Mouse (Mus musculus) embryonic facial prominence, embryonic 10.5 days (tissue): Measurements from ENCODE around the gene Tgfb1i1. TPM values are rescaled to one million over a fixed set of nuclear protein-coding genes. Genes with fewer than 3 reads are reported as not detected.

ENCODE experiments used
- DNase-seq: peaks from one replicate; pipeline ENCODE4 v3.0.0-alpha.2; 2017; ENCODE audit warnings: low spot score
- H3K27ac ChIP-seq: fragments of 300-500 bp; sonication (generic); replicated peaks from 2 replicates; pipeline ENCODE4 v1.5.1; 2016; ENCODE audit warnings: mild to moderate bottlenecking
- H3K27me3 ChIP-seq: fragments of 300-500 bp; sonication (generic); replicated peaks from 2 replicates; pipeline ENCODE4 v1.6.1; 2016; ENCODE audit warnings: low read depth, mild to moderate bottlenecking; ENCODE audit not compliant: poor library complexity, severe bottlenecking
- H3K36me3 ChIP-seq: fragments of 300-500 bp; sonication (generic); replicated peaks from 2 replicates; pipeline ENCODE4 v1.6.1; 2016; ENCODE audit warnings: mild to moderate bottlenecking, moderate library complexity
- H3K4me1 ChIP-seq: fragments of 300-500 bp; sonication (generic); 2 replicates; pipeline ENCODE4 v1.6.1; 2016
- H3K4me3 ChIP-seq: fragments of 300-500 bp; sonication (generic); 2 replicates; pipeline ENCODE4 v1.5.1; 2016; ENCODE audit warnings: mild to moderate bottlenecking, moderate library complexity
- H3K9me3 ChIP-seq: fragments of 300-500 bp; sonication (generic); 2 replicates; pipeline ENCODE4 v1.6.1; 2016; ENCODE audit warnings: mild to moderate bottlenecking
- WGBS: fragments of 180-500 bp; shearing (Covaris S2); methylation state at CpG from one replicate; pipeline ENCODE4 v1.1.7; 2016; 5-methylcytosine and 5-hydroxymethylcytosine counted together
- polyA plus RNA-seq: library from polyadenylated mRNA; unstranded; fragments of >200 nt; fragmentation: Nextera tagmentation; extraction: Ambion mirVana; gene quantifications from 2 replicates; pipeline ENCODE4 v1.2.1, GENCODE M21; 2016

Gene Tgfb1i1
- polyA plus RNA-seq, 1 experiment from 2014 or later: 23.6 TPM

DNA sequence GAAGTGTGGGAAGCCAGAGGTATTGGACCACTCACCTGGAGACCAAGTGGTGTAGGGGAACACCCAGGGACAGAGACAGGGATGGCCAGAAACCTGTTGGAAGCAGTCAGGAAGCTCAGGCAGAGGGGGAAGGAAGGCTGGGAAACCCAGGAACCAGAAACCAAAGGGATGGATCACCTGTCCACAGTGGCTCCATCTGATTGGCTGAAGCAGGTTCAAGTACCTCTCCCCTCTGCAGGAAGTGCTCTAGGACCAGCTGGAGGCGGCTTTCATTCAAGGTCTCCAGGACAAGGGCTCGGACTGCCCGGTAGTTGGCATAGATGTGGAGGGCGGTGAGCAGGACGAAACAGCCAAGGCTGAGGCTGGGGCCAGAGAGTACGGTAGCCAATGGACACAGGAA, 29.4 kb downstream of the Tgfb1i1 start:
- WGBS: 96% methylated on average over 6 of the region's 6 CpGs
- Histone ChIP-seq H3K27ac (no peak overlapping the region), H3K4me3 (no peak overlapping the region), H3K36me3 (peaks cover 88% of the 10 kb centered on the region), H3K9me3 (no peaks in the 10 kb centered on the region), H3K27me3 (peaks cover 23% of the 10 kb centered on the region), H3K4me1 (peaks cover 5% of the 10 kb centered on the region; the same call in 1 of the 2 replicates)
- no peak for DNase-seq

GRCm38 (mm10) chr7:128279750-128280149, 33.1 kb downstream of the Tgfb1i1 start:
- Histone ChIP-seq H3K4me3 (no peak overlapping the region), H3K9me3 (no peaks in the 10 kb centered on the region), H3K4me1 (peaks cover 26% of the 10 kb centered on the region), H3K36me3 (peaks cover 59% of the 10 kb centered on the region), H3K27ac (no peak overlapping the region), H3K27me3 (peaks cover 23% of the 10 kb centered on the region)
- DNase-seq: no peak
- 94% methylated on average over 4 of the region's 4 CpGs for WGBS

GRCm38 (mm10) chr7:128281765-128282164, 35.2 kb downstream of the Tgfb1i1 start:
- Histone ChIP-seq H3K9me3 (no peaks in the 10 kb centered on the region), H3K4me3 (no peak overlapping the region), H3K27ac (no peak overlapping the region), H3K27me3 (peaks cover 35% of the 10 kb centered on the region), H3K4me1 (peaks cover 30% of the 10 kb centered on the region), H3K36me3 (peaks cover 52% of the 10 kb centered on the region)
- 90% methylated on average over 11 of the region's 11 CpGs for WGBS
- DNase-seq: no peak

GRCm38 (mm10) chr7:128282532-128283244, 36.1 kb downstream of the Tgfb1i1 start:
- H3K4me3 ChIP-seq: no peak overlapping the region
- H3K27me3 ChIP-seq: peaks cover 41% of the 10 kb centered on the region
- peaks cover 28% of the 10 kb centered on the region for H3K4me1 ChIP-seq
- H3K9me3 ChIP-seq: no peaks in the 10 kb centered on the region
- WGBS: 18% methylated on average over 7 of the region's 7 CpGs
- H3K36me3 ChIP-seq: peaks cover 55% of the 10 kb centered on the region
- DNase-seq: peak; percentile 40
- H3K27ac ChIP-seq: peak overlapping the region; percentile 59

DNA sequence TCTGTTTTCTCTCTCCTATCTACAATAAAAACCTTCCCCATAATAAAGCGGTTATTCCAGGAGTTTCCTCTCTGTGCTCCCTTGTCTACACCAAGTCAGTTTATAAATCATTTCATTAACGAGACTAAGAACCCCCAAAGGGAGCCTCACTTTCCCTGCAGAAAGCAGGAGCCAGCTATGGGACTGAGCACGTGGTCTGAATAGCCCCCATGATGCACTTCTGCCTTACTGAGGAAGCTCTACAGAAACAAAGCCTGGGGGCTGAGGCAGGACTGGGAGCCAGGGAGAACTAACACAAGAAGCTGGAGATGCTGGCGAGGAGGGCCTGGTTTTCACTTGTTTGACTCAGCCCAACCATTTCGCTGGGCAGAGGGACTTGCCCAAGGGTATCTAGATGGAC, 37.4 kb downstream of the Tgfb1i1 start:
- whole genome bisulfite sequencing: 65% methylated on average over 5 of the region's 5 CpGs
- Histone ChIP-seq H3K4me1 (peaks cover 32% of the 10 kb centered on the region), H3K4me3 (no peak overlapping the region), H3K36me3 (peaks cover 63% of the 10 kb centered on the region), H3K27ac (peak overlapping the region; percentile 59; the same call in 1 of the 2 replicates), H3K27me3 (peaks cover 36% of the 10 kb centered on the region), H3K9me3 (no peaks in the 10 kb centered on the region)
- no peak for DNase-seq

- Histone ChIP-seq H3K27ac (no peak overlapping the region), H3K9me3 (no peaks in the 10 kb centered on the region), H3K27me3 (peaks cover 28% of the 10 kb centered on the region), H3K4me3 (no peak overlapping the region), H3K36me3 (peaks cover 56% of the 10 kb centered on the region), H3K4me1 (peaks cover 42% of the 10 kb centered on the region)
- no peak for DNase-seq
- WGBS: 85% methylated on average over 8 of the region's 8 CpGs
Measured at GRCm38 (mm10) chr7:128285060-128285459, 38.4 kb downstream of the Tgfb1i1 start.

DNA sequence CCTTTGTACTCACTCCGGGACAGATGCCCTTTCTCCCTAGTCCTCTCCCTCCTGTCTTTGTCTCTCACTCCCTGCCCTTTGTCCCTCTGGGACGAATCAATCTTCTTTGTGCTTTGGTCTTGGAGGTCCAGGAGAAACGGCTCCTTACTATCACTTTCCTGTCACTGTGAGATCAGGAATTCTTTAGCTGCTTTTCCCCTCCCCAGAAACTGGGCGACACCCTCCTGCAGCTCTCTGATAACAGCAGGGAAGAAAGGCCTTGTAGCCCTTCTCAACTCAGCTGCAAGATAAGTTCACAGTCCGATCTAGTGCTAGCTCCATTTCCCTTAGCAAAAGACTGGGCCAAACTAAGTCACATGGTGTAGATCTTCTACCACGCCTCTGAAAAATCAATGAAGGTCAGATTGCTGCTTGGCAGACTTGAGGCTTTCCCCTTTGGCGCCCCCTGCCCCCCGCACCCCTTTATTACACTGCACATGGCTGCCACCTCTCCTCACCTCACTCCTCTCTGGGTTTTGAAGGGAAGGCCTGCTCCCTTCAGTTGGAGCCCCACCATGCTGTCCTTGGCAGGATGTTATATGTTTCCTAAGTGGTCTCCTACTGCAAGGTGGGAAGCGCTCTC, 42.4 kb downstream of the Tgfb1i1 start:
- peak; percentile 61 for DNase-seq
- no peaks in the 10 kb centered on the region for H3K9me3 ChIP-seq
- WGBS: 32% methylated on average over 9 of the region's 9 CpGs
- peaks cover 18% of the 10 kb centered on the region for H3K27me3 ChIP-seq
- H3K4me1 ChIP-seq: peaks cover 23% of the 10 kb centered on the region
- peaks cover 73% of the 10 kb centered on the region for H3K36me3 ChIP-seq
- H3K4me3 ChIP-seq: no peak overlapping the region
- peak overlapping the region; percentile 65 for H3K27ac ChIP-seq

GRCm38 (mm10) chr7:128294785-128295184, 48.2 kb downstream of the Tgfb1i1 start:
- WGBS: 95% methylated on average over 10 of the region's 10 CpGs
- Histone ChIP-seq H3K36me3 (peaks cover 42% of the 10 kb centered on the region), H3K4me3 (no peak overlapping the region), H3K27ac (no peak overlapping the region), H3K27me3 (no peaks in the 10 kb centered on the region), H3K4me1 (peaks cover 29% of the 10 kb centered on the region), H3K9me3 (no peaks in the 10 kb centered on the region)
- DNase-seq: no peak

DNA sequence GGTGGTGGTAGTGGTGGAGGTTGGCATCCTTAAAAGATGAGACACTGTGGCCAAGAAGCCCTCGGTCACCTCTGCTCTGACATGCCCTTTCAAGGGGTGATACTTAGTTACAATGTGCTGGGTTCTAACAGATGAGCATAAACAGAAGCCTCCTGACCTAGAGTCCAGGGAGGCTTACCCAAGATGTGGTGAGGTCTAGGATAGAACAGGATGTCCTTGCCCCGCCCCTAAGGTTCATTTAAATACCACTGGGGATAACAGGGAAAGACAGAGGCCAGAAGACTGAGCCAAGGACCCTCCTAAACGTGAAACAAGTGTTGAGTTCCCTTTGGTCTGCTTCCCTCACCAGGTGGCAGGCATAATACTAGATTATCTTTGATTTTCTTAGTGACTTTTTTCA, 49.9 kb downstream of the Tgfb1i1 start:
- Histone ChIP-seq H3K27me3 (no peaks in the 10 kb centered on the region), H3K36me3 (peaks cover 28% of the 10 kb centered on the region), H3K4me1 (peaks cover 30% of the 10 kb centered on the region), H3K9me3 (no peaks in the 10 kb centered on the region), H3K4me3 (peak overlapping the region; percentile 92; the same call in 1 of the 2 replicates), H3K27ac (no peak overlapping the region)
- DNase-seq: no peak
- 64% methylated on average over 3 of the region's 3 CpGs for WGBS

DNA sequence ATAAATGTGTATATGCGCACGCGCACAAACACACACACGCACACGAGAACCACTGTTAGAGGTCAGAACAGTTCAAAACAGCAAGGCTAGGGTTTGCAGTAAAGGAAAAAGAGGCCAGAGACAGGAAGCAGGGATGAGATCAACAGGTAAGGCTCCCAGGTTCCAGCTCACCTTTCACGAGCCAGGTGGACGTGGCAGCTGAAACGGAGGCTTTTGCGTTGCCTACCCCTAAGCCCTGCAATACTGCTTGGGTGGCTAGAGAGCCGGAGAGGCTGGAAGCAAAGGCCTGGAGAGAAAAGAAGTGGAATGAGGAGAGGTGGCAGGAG, 50.6 kb downstream of the Tgfb1i1 start:
- WGBS: 37% methylated on average over 10 of the region's 10 CpGs
- H3K4me3 ChIP-seq: peak overlapping the region; percentile 92
- H3K9me3 ChIP-seq: no peaks in the 10 kb centered on the region
- no peak for DNase-seq
- peaks cover 34% of the 10 kb centered on the region for H3K4me1 ChIP-seq
- peak overlapping the region; percentile 93 for H3K27ac ChIP-seq
- H3K27me3 ChIP-seq: no peaks in the 10 kb centered on the region
- H3K36me3 ChIP-seq: peaks cover 27% of the 10 kb centered on the region

DNA sequence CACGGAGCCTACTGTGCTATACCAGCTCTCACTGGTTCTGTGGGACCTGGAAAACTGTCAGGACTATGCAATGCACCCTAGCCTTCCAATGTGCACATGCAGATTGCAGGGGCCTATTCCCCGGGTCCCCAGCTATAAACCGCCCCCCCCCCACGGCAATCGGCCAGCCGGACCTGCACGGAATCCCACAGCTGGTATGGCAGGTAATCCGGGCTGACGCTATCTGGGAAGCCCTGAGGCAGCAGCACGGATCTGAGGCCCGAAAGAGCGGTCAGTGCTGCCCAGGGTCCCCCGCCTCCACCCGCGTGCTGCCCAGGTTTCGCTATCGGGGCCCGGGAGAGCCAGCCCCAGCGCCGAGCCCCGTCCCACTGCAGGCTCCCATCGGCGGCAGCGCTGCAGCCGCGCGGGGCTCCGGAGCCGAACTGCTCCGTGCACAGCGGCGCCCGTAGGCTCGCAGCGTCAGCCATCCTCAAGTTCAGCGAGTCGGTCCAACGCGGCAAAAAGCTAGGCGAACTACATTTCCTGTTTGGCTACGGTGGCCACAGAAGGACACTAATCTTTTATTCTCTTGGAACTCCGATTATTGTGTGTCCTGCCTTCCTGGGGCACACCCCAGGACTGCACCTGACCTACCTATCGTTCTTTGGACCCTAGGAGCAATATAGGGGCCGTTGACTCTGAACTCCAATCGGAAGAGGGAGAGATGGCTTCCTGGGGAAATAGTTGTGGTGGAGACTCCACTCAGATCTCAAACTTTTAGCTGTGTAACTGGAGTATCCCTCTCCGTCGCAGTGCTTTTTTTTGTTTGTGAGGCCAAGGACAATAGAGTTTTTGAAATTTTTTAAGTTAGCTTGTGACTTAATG, 51.2 kb downstream of the Tgfb1i1 start, which contains the start of gene BC017158:
TSS of gene BC017158 (minus strand) at position 554 of the 864 bp plus-strand sequence.
- peak; percentile 71 for DNase-seq
- Histone ChIP-seq H3K4me3 (peak within 1 kb of the TSS; percentile 92), H3K36me3 (peaks cover 22% of the 10 kb centered on the region)

DNA sequence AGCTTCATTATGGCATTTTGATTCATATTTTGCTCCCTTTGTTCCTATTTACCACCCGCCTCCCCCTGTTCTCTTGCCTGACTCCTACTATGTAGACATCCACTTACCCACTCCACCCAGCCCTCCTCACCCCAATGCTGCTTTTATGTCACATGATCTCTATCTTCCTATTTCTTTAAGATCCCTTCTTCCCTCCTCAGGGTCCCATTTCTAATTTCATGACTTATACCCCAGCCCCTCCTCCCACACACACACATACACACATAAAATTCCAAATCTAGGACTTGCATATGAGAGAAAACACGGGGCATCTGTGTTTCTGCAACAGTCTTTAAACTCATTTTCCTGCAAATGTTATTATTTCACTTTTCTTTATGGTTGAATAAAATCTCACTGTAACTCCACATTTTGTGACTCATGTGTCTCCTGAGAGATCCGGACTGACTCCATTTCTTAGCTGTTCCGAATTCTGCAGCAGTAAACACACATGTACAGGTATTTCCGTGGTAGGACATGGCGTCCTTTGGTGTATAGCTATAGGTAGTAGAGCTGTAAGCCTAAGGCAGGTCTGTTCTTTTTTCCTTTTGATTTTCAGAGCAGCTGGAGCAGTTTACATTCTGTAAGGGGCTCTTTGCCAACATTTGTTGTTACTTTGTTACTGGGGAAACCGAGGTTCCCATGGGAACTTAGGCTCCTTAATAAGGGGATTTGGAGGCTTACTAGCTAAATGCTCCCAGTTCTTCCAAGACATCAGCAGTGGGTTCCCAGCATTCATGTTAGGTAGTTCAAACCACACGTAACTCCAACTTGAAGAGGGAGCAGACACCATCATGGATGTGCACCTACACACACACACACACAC, 52.1 kb downstream of the Tgfb1i1 start:
- Histone ChIP-seq H3K36me3 (peaks cover 16% of the 10 kb centered on the region), H3K4me3 (peak overlapping the region; percentile 92), H3K27ac (peak overlapping the region; percentile 93; the same call in 1 of the 2 replicates), H3K27me3 (no peaks in the 10 kb centered on the region), H3K9me3 (no peaks in the 10 kb centered on the region), H3K4me1 (peaks cover 39% of the 10 kb centered on the region)
- 82% methylated on average over 8 of the region's 8 CpGs for WGBS
- no peak for DNase-seq

More for the DNA sequence above, 51.2 kb downstream of the Tgfb1i1 start, which contains the start of gene BC017158:
- no peaks in the 10 kb centered on the region for H3K27me3 ChIP-seq
- H3K27ac ChIP-seq: peak within 1 kb of the TSS; percentile 93
- 2% methylated on average over 47 of the region's 47 CpGs for WGBS
- H3K9me3 ChIP-seq: no peaks in the 10 kb centered on the region
- H3K4me1 ChIP-seq: peaks cover 34% of the 10 kb centered on the region
